Mouse (Mus musculus) hindbrain, embryonic 16.5 days (tissue): ENCODE results near the gene Csad. TPM values are rescaled to one million over a fixed set of nuclear protein-coding genes. Genes with fewer than 3 reads are reported as not detected.
"Not testable (repeated sequence)": the region's sequence is repeated elsewhere in the genome, so short reads cannot be mapped to it uniquely, and the experiment has no call there.

ENCODE experiments used
- ATAC-seq: fragments of 200-750 bp; cut with Nextera tagmentation; 2 replicates; pipeline ENCODE4 v1.8.0; 2017; ENCODE audit warnings: moderate TSS enrichment, moderate library complexity
- H3K27ac ChIP-seq: fragments of 300-500 bp; sonication (generic); 2 replicates; pipeline ENCODE4 v1.5.1; 2014; ENCODE audit warnings: low read depth, mild to moderate bottlenecking, control low read depth, low read length, moderate library complexity
- H3K27me3 ChIP-seq: fragments of 300-500 bp; sonication (generic); replicated peaks from 2 replicates; pipeline ENCODE4 v1.6.1; 2014; ENCODE audit warnings: low read length; ENCODE audit not compliant: control insufficient read depth, insufficient read depth
- H3K36me3 ChIP-seq: fragments of 300-500 bp; sonication (generic); 2 replicates; pipeline ENCODE4 v1.6.1; 2014; ENCODE audit warnings: mild to moderate bottlenecking, low read length, moderate library complexity, mixed read lengths; ENCODE audit not compliant: control insufficient read depth, insufficient read depth
- H3K4me1 ChIP-seq: fragments of 300-500 bp; sonication (generic); 2 replicates; pipeline ENCODE4 v1.6.1; 2014; ENCODE audit warnings: low read depth, low read length; ENCODE audit not compliant: control insufficient read depth, insufficient read depth
- H3K4me2 ChIP-seq: fragments of 300-500 bp; sonication (generic); 2 replicates; pipeline ENCODE4 v1.6.1; 2014; ENCODE audit warnings: mild to moderate bottlenecking, low read length, control low read depth, moderate library complexity
- H3K4me3 ChIP-seq: fragments of 300-500 bp; sonication (generic); 2 replicates; pipeline ENCODE4 v1.5.1; 2014; ENCODE audit warnings: mild to moderate bottlenecking, low read length, control low read depth, moderate library complexity
- H3K9ac ChIP-seq: fragments of 300-500 bp; sonication (generic); 2 replicates; pipeline ENCODE4 v1.6.1; 2014; ENCODE audit warnings: low read depth, mild to moderate bottlenecking, control low read depth, low read length, moderate library complexity
- H3K9me3 ChIP-seq: fragments of 300-500 bp; sonication (generic); 2 replicates; pipeline ENCODE4 v1.6.1; 2014; ENCODE audit warnings: mild to moderate bottlenecking, low read length, moderate library complexity; ENCODE audit not compliant: control insufficient read depth
- WGBS: fragments of 180-500 bp; shearing (Covaris S2); extraction: QIAGEN DNeasy Blood & Tissue Kit; methylation state at CpG from one replicate; pipeline ENCODE4 v1.1.7; 2014; 5-methylcytosine and 5-hydroxymethylcytosine counted together
- polyA plus RNA-seq: library from polyadenylated mRNA; unstranded; fragments of >200 nt; fragmentation: Nextera tagmentation; extraction: Ambion mirVana; gene quantifications from 2 replicates; pipeline ENCODE4 v1.2.1, GENCODE M21; 2015

Csad gene
- polyA plus RNA-seq, 1 experiment from 2014 or later: 35.5 TPM

GRCm38 (mm10) chr15:102163900-102164693 lies 40.4 kb downstream of the Csad start:
- H3K9ac ChIP-seq: no peak overlapping the region
- no peak overlapping the region for H3K4me2 ChIP-seq
- no peaks in the 10 kb centered on the region for H3K27me3 ChIP-seq
- no peaks in the 10 kb centered on the region for H3K9me3 ChIP-seq
- H3K4me1 ChIP-seq: no peaks in the 10 kb centered on the region
- no peaks in the 10 kb centered on the region for H3K36me3 ChIP-seq
- 57% methylated on average over 3 of the region's 3 CpGs for WGBS
- H3K4me3 ChIP-seq: no peak overlapping the region
- no peak overlapping the region for H3K27ac ChIP-seq
- no peak for ATAC-seq

DNA sequence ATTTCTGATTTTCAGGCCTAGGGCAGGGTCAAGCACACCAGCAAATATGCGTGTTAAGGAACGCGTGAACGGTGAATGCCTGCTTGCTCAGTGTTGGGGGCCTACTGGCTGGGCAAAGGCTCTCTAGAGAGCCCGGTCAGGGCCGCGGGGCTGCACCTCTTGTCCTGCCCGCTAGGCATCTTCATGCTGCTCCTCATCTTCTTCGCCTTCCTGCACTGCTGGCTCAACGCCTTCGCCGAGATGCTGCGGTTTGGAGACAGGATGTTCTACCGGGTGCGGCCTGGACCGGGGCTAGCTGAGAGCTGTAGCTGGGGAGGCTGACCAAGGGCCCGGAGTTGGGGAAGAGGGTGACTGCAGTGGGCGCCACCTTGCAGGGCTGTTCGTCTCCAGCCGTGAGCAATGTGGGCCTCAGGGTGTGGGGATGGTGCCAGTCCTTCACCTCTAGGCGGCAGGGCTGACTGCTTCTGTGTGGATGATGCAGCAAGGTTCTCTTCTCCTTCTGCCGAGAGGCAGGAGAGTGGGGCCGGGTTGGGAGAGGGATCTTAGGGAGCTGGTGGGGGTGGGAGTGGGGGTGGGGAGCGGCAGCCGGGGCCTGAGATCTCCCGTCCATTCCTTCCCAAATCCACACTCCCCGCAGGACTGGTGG lies 44.0 kb downstream of the Csad start:
- no peak for ATAC-seq
- Histone ChIP-seq H3K4me3 (no peak overlapping the region), H3K4me1 (peaks cover 5% of the 10 kb centered on the region), H3K36me3 (no peaks in the 10 kb centered on the region), H3K9me3 (no peaks in the 10 kb centered on the region), H3K9ac (no peak overlapping the region), H3K4me2 (no peak overlapping the region), H3K27me3 (no peaks in the 10 kb centered on the region), H3K27ac (no peak overlapping the region)
- WGBS: 63% methylated on average over 26 of the region's 27 CpGs

- no peaks in the 10 kb centered on the region for H3K27me3 ChIP-seq
- peaks cover 5% of the 10 kb centered on the region for H3K4me1 ChIP-seq
- no peak overlapping the region for H3K9ac ChIP-seq
- H3K27ac ChIP-seq: no peak overlapping the region; the same call in 1 of the 2 replicates
- peak; percentile 58 for ATAC-seq
- H3K36me3 ChIP-seq: no peaks in the 10 kb centered on the region
- H3K4me3 ChIP-seq: no peak overlapping the region
- 23% methylated on average over 20 of the region's 20 CpGs for WGBS
- no peaks in the 10 kb centered on the region for H3K9me3 ChIP-seq
- H3K4me2 ChIP-seq: peak overlapping the region; percentile 32; the same call in 1 of the 2 replicates
Observed at GRCm38 (mm10) chr15:102156836-102157235, 47.7 kb downstream of the Csad start.

GRCm38 (mm10) chr15:102155006-102155405 lies 49.5 kb downstream of the Csad start:
- 93% methylated on average over 6 of the region's 6 CpGs for WGBS
- not testable (repeated sequence) for H3K36me3 ChIP-seq, H3K9me3 ChIP-seq, H3K27me3 ChIP-seq, H3K4me1 ChIP-seq, H3K4me3 ChIP-seq, H3K9ac ChIP-seq, ATAC-seq, H3K4me2 ChIP-seq, H3K27ac ChIP-seq

GRCm38 (mm10) chr15:102152646-102153045 lies 51.9 kb downstream of the Csad start:
- no peaks in the 10 kb centered on the region for H3K27me3 ChIP-seq
- H3K27ac ChIP-seq: no peak overlapping the region
- H3K36me3 ChIP-seq: no peaks in the 10 kb centered on the region
- ATAC-seq: no peak
- WGBS: 22% methylated on average over 4 of the region's 4 CpGs
- H3K4me1 ChIP-seq: peaks cover 5% of the 10 kb centered on the region
- H3K4me2 ChIP-seq: no peak overlapping the region
- H3K9me3 ChIP-seq: no peaks in the 10 kb centered on the region
- H3K4me3 ChIP-seq: no peak overlapping the region
- no peak overlapping the region for H3K9ac ChIP-seq

DNA sequence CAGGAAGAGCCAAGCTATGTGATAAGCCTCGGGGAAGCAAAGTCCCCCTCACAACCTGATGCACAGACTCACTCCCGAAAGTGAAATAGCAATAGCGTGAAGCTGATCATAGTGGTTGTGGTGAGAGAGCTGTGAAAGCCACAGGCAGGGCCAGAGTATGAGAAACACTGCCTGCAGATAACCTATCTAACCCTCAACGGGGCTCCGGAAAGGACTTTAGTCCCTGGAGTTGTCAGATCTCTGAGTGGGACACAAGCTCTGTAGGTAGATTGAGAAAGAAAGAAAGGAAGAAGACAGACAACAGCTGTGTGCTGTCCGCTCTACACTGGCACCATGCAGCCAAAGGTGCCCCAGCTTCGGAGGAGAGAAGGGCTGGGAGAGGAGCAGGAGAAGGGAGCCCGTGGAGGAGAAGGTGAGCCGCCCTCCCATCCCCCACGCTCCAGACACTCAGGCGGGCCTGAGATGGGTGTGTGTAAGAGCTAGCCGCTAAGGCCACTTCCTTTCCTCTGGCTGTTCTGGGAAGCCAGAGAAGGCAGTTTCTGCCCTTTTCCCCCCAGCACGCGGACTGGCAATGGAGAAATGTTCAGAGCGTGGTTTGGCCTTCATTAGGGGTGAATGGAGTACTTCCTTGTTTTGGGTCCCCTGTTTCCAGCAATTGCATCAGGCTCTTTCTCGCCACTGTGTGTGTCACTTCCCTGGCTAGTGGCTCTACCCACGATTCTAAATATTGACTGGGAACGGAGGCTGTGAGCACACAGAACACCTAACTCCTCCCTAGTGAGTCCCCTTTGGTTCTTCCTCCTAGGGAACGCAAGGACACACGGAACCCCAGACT lies 54.0 kb downstream of the Csad start, which contains the start of gene Soat2:
Gene Soat2 (plus strand): TSS at position 226 of the 835 bp plus-strand sequence.
- H3K27ac ChIP-seq: no peak within 1 kb of the TSS
- H3K4me2 ChIP-seq: no peak within 1 kb of the TSS
- H3K9me3 ChIP-seq: no peaks in the 10 kb centered on the region
- no peaks in the 10 kb centered on the region for H3K4me1 ChIP-seq
- no peaks in the 10 kb centered on the region for H3K36me3 ChIP-seq
- peaks cover 4% of the 10 kb centered on the region for H3K27me3 ChIP-seq
- H3K9ac ChIP-seq: no peak within 1 kb of the TSS
- H3K4me3 ChIP-seq: no peak within 1 kb of the TSS
- 67% methylated on average over 20 of the region's 20 CpGs for WGBS
- no peak for ATAC-seq

- peaks cover 13% of the 10 kb centered on the region for H3K27me3 ChIP-seq
- ATAC-seq: no peak
- H3K4me2 ChIP-seq: no peak overlapping the region
- no peaks in the 10 kb centered on the region; the same call in 1 of the 2 replicates for H3K4me1 ChIP-seq
- H3K4me3 ChIP-seq: no peak overlapping the region
- H3K9ac ChIP-seq: no peak overlapping the region
- H3K36me3 ChIP-seq: no peaks in the 10 kb centered on the region
- no peak overlapping the region for H3K27ac ChIP-seq
- 80% methylated on average over 4 of the region's 4 CpGs for WGBS
- H3K9me3 ChIP-seq: no peaks in the 10 kb centered on the region
Observed at GRCm38 (mm10) chr15:102149561-102149960, 55.0 kb downstream of the Csad start.

DNA sequence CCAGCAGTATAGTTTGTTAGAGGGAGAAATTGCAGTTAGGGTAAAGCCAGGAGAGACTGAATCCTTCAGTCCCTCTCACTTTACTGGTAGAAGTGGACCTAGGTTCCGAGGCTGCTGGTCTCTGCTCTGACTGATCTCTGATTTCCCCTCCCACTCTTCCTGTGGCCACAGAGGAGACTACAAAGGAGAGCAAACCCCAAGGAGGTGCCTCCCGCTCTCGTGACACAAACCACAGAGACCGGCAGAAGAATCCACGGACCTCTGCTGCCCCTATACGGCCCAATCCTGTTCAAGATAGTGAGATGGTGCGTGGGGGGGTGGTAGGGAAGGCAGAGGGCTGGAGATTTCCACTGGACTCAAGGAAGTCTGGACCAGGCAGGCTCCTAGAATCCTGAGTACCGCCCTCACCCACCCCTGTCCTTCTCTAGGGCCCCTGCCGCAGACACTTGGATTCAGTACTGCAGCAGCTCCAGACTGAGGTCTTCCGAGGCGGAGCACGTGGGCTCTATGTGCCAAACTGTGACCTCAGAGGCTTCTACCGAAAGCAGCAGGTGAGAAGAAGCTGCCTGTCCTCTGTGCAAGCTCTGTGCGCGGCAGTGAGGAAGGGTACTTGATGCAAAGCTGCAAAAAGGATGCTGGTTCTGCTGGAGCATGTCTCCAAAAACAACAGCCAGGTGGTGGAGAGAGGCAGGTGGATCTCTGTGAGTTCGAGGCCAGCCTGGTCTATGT lies 56.7 kb downstream of the Csad start:
- H3K9me3 ChIP-seq: no peaks in the 10 kb centered on the region
- ATAC-seq: no peak
- H3K4me3 ChIP-seq: no peak overlapping the region
- H3K4me1 ChIP-seq: no peaks in the 10 kb centered on the region; the same call in 1 of the 2 replicates
- H3K27ac ChIP-seq: no peak overlapping the region
- H3K9ac ChIP-seq: no peak overlapping the region
- H3K27me3 ChIP-seq: peaks cover 26% of the 10 kb centered on the region
- no peak overlapping the region for H3K4me2 ChIP-seq
- WGBS: 74% methylated on average over 16 of the region's 16 CpGs
- H3K36me3 ChIP-seq: no peaks in the 10 kb centered on the region
